Mouse (Mus musculus) midbrain, embryonic 16.5 days (tissue): ENCODE data around the gene Gm266. TPM values are rescaled to one million over a fixed set of nuclear protein-coding genes. Genes with fewer than 3 reads are reported as not detected.
A peak's percentile ranks its signal among the peaks of the same experiment; 100 is the strongest.
"Not testable (repeated sequence)": the region's sequence is repeated elsewhere in the genome, so short reads cannot be mapped to it uniquely, and the experiment has no call there.

Experiments used
- ATAC-seq: fragments of 200-750 bp; cut with Nextera tagmentation; 2 replicates; pipeline ENCODE4 v1.8.0; 2017; ENCODE audit warnings: moderate TSS enrichment
- H3K27ac ChIP-seq: fragments of 300-500 bp; sonication (generic); 2 replicates; pipeline ENCODE4 v1.5.1; 2014; ENCODE audit warnings: mild to moderate bottlenecking, low read length, mixed read lengths
- H3K27me3 ChIP-seq: fragments of 300-500 bp; sonication (generic); 2 replicates; pipeline ENCODE4 v1.6.1; 2014; ENCODE audit warnings: low read depth, low read length, mixed read lengths; ENCODE audit not compliant: control insufficient read depth, insufficient read depth
- H3K36me3 ChIP-seq: fragments of 300-500 bp; sonication (generic); 2 replicates; pipeline ENCODE4 v1.6.1; 2014; ENCODE audit warnings: mild to moderate bottlenecking, low read length, moderate library complexity, mixed read lengths; ENCODE audit not compliant: control insufficient read depth, insufficient read depth
- H3K4me1 ChIP-seq: fragments of 300-500 bp; sonication (generic); 2 replicates; pipeline ENCODE4 v1.6.1; 2014; ENCODE audit warnings: mild to moderate bottlenecking, low read length, mixed read lengths; ENCODE audit not compliant: control insufficient read depth, insufficient read depth
- H3K4me2 ChIP-seq: fragments of 300-500 bp; sonication (generic); 2 replicates; pipeline ENCODE4 v1.6.1; 2014; ENCODE audit warnings: mild to moderate bottlenecking, low read length, mixed read lengths
- H3K4me3 ChIP-seq: fragments of 300-500 bp; sonication (generic); 2 replicates; pipeline ENCODE4 v1.5.1; 2014; ENCODE audit warnings: low read depth, mild to moderate bottlenecking, low read length, moderate library complexity, mixed read lengths
- H3K9ac ChIP-seq: fragments of 300-500 bp; sonication (generic); 2 replicates; pipeline ENCODE4 v1.6.1; 2014; ENCODE audit warnings: low read depth, low read length, mixed read lengths
- H3K9me3 ChIP-seq: fragments of 300-500 bp; sonication (generic); replicated peaks from 2 replicates; pipeline ENCODE4 v1.6.1; 2014; ENCODE audit warnings: mild to moderate bottlenecking, low read length, mixed read lengths; ENCODE audit not compliant: control insufficient read depth, poor library complexity, severe bottlenecking
- whole genome bisulfite sequencing: fragments of 180-500 bp; shearing (Covaris S2); extraction: QIAGEN DNeasy Blood & Tissue Kit; methylation state at CpG from one replicate; pipeline ENCODE4 v1.1.7; 2014; 5-methylcytosine and 5-hydroxymethylcytosine counted together
- polyA plus RNA-seq: library from polyadenylated mRNA; unstranded; fragments of >200 nt; fragmentation: Nextera tagmentation; extraction: Ambion mirVana; gene quantifications from 2 replicates; pipeline ENCODE4 v1.2.1, GENCODE M21; 2015

Gene Gm266
- polyA plus RNA-seq, 1 experiment from 2014 or later = 3.1 TPM

DNA sequence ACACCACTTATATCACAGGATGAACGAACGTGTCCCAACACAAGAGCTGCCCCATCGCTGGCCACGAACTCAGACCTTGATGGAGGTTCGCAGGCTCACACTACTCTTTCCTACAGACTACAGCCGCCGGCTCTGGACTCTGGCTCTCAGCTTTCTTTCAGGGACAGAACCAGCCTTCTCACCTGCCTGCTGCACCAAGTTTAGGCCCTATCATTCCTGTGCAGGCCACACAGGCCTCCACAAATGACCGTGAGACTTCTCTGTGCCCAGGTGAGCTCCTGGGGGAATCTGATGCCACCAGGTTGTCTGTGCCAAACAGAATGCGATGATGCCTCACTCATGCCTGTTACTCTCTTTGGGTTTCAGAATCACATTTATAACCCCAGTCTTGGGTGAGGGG is 32.8 kb upstream of the Gm266 start:
- Histone ChIP-seq H3K36me3 (no peaks in the 10 kb centered on the region), H3K9ac (no peak overlapping the region), H3K4me3 (no peak overlapping the region), H3K27me3 (no peaks in the 10 kb centered on the region), H3K4me2 (no peak overlapping the region), H3K27ac (no peak overlapping the region), H3K9me3 (0 out of 2 replicates have a peak, but pooled peaks cover 3% of the 10 kb centered on the region), H3K4me1 (peaks cover 2% of the 10 kb centered on the region; the same call in 1 of the 2 replicates)
- 94% methylated on average over 9 of the region's 9 CpGs for WGBS
- no peak for ATAC-seq

DNA sequence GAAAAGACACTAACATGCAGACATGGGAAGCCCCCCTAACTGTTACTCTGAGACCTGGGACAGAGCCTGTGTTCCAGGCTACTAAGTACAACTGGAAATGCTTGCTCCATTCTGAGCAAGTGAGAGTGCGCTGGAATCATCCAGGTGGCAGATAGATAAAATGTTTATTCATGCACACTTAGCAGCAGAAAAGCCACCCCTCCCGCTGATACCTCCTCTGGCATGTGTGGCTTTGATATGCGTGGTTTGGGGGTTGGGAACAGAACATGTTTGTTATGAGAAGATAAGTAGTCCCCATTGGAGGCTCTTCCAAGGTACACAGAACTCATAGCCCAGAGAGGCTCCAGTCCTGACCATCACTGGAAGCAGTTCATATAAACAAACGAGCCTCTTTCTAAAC is 32.3 kb upstream of the Gm266 start:
- 79% methylated on average over 4 of the region's 4 CpGs for WGBS

DNA sequence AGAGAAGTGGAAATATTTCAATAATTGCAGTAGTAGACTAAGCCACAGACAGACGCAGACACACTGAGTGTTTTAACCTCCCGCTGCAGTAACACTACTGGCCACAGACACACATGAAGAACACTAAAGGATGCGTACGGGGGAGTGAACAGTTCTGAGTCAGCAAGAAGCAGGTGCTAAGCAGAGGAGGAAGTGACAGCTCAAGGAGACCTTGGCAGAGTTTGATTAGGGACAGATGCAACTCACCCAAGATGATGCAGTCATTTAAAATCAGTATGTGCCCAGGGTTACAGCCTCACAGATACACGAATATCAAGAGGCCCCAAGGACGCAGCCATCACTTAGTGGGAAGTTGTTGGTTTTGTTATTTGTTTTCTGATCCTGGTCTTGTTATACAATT is 31.2 kb upstream of the Gm266 start:
- Histone ChIP-seq H3K4me1 (peaks cover 2% of the 10 kb centered on the region; the same call in 1 of the 2 replicates), H3K27ac (no peak overlapping the region), H3K4me3 (no peak overlapping the region), H3K36me3 (no peaks in the 10 kb centered on the region), H3K4me2 (no peak overlapping the region), H3K27me3 (no peaks in the 10 kb centered on the region), H3K9me3 (no peaks in the 10 kb centered on the region), H3K9ac (no peak overlapping the region)
- 91% methylated on average over 6 of the region's 6 CpGs for WGBS
- ATAC-seq = no peak

More for the DNA sequence above, 32.3 kb upstream of the Gm266 start:
- Histone ChIP-seq H3K27ac (no peak overlapping the region), H3K4me2 (no peak overlapping the region), H3K4me1 (peaks cover 2% of the 10 kb centered on the region; the same call in 1 of the 2 replicates), H3K36me3 (no peaks in the 10 kb centered on the region), H3K27me3 (no peaks in the 10 kb centered on the region), H3K9ac (no peak overlapping the region), H3K4me3 (no peak overlapping the region), H3K9me3 (0 out of 2 replicates have a peak, but pooled peaks cover 3% of the 10 kb centered on the region)
- no peak for ATAC-seq

DNA sequence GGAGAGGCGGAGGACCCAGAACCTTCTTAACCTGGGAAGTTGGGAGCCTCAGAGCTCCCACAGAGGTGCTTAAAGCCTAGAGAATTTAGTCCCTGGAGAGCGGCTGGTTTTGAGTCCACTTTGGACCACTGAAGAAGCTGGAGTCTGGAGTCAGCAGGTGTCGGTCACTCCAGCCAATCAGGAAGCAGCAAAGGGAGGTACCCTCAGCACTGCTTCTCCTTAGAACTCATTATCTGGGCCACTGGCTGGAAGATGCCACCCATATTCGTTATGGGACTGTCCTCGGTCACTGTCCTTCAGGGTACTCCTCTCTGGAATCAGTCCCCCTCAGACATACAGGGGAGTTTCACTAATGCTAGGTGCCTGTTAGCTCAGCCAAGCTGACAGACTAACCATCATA is 30.3 kb upstream of the Gm266 start:
- ATAC-seq = no peak
- WGBS = 93% methylated on average over 5 of the region's 5 CpGs

DNA sequence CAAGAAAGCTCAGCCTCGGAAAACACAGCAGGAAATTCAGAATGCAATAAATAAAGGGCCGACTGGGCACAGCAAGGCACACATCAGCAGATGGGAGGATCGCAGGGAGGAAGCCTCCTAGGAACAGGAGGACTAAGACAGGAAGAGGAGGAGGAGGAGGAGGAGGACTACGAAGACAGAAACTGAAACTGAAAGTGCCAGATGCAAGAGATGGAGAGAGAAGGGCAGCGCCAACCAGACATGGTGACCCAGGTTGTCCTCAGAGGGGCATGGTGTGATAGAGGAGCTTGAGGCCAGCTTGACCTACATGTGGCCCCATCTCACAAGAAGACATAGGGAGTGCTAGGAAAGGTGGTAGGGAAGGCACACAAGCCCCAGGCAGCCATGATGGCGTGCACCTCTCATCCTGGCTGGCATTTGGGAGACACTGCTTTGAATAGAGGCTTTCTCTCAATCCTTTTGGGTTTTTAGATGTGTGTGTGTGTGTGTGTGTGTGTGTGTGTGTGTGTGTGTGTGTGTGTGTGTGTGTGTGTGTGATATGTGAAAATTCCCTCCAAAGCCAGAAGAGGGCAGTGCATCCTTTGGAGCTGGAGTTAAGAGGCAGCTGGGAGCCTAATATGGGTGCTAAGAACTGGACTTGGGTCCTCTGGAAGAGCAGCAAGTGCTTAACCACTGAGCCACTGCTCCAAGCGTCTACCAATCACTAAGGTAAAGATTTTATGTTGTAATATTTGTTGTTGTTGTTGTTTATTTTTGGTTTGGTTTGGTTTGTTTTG is 29.4 kb upstream of the Gm266 start:
- WGBS = 76% methylated on average over 7 of the region's 7 CpGs
- no peak overlapping the region for H3K9ac ChIP-seq
- no peak for ATAC-seq
- H3K4me3 ChIP-seq = no peak overlapping the region
- 0 out of 2 replicates have a peak overlapping the region, but pooled peaks have one; percentile 51 for H3K27ac ChIP-seq
- no peaks in the 10 kb centered on the region for H3K9me3 ChIP-seq
- H3K27me3 ChIP-seq = no peaks in the 10 kb centered on the region
- H3K36me3 ChIP-seq = no peaks in the 10 kb centered on the region
- H3K4me2 ChIP-seq = no peak overlapping the region
- peaks cover 2% of the 10 kb centered on the region; the same call in 1 of the 2 replicates for H3K4me1 ChIP-seq

More for the DNA sequence above, 30.3 kb upstream of the Gm266 start:
- Histone ChIP-seq H3K27ac (no peak overlapping the region), H3K9ac (no peak overlapping the region), H3K4me1 (peaks cover 2% of the 10 kb centered on the region; the same call in 1 of the 2 replicates), H3K4me3 (no peak overlapping the region), H3K4me2 (no peak overlapping the region), H3K9me3 (no peaks in the 10 kb centered on the region), H3K27me3 (no peaks in the 10 kb centered on the region), H3K36me3 (no peaks in the 10 kb centered on the region)

DNA sequence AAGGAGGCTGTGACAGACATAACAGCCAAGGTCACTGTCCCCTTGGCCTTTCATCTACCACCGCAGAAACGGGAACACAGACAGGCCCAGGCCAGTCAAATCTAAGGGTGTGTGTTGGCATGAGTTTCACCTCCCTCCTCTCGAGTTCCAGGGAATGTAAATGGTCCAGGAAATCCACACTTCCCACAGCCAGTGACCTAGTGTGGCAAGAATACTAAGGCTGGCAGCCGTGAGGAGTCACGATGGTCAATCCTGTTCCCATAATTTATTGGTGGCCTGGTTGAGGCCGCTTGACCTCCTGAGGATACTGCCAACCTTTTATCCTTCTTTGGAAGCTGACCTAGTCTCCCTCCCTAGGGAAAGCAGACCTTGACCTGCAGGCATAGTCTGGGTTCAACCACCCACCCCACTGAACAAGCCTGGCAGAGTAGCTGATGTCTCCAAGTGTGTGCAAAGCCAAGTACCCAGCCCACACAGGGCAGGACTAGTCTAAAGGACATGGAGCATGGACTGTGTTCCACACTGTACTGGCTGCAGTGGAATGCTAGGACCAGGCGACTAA is 28.7 kb upstream of the Gm266 start:
- Histone ChIP-seq H3K4me3 (no peak overlapping the region), H3K4me1 (peaks cover 2% of the 10 kb centered on the region; the same call in 1 of the 2 replicates), H3K9ac (no peak overlapping the region), H3K36me3 (no peaks in the 10 kb centered on the region), H3K27ac (peak overlapping the region; percentile 51), H3K9me3 (no peaks in the 10 kb centered on the region), H3K27me3 (no peaks in the 10 kb centered on the region), H3K4me2 (no peak overlapping the region)
- peak; percentile 62; the same call in 1 of the 2 replicates for ATAC-seq
- WGBS = 71% methylated on average over 7 of the region's 7 CpGs

DNA sequence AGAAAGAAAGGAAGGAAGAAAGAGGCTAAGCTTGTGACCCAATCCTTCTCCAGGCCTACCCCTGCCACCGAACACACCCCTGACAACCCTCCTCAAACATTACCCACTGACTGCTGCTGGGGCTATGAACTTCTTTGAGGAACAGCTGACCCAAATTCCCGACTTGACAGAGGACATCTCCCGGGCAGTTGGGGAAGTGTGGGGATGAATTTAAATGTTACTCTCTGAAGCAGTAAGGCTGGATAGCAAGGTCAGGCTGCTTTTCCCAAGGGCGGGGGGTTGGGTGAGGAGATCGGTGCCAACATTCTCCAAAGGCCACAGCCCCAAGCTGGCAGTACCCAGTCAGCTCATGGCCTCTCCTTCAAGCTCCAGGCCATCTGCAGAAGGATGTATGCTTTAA is 28.1 kb upstream of the Gm266 start:
- peak; percentile 72 for ATAC-seq
- no peaks in the 10 kb centered on the region for H3K36me3 ChIP-seq
- peaks cover 2% of the 10 kb centered on the region; the same call in 1 of the 2 replicates for H3K4me1 ChIP-seq
- WGBS = 59% methylated on average over 5 of the region's 5 CpGs
- H3K4me2 ChIP-seq = no peak overlapping the region
- H3K27me3 ChIP-seq = no peaks in the 10 kb centered on the region
- peak overlapping the region; percentile 51 for H3K27ac ChIP-seq
- H3K9ac ChIP-seq = no peak overlapping the region
- no peak overlapping the region for H3K4me3 ChIP-seq
- H3K9me3 ChIP-seq = no peaks in the 10 kb centered on the region

DNA sequence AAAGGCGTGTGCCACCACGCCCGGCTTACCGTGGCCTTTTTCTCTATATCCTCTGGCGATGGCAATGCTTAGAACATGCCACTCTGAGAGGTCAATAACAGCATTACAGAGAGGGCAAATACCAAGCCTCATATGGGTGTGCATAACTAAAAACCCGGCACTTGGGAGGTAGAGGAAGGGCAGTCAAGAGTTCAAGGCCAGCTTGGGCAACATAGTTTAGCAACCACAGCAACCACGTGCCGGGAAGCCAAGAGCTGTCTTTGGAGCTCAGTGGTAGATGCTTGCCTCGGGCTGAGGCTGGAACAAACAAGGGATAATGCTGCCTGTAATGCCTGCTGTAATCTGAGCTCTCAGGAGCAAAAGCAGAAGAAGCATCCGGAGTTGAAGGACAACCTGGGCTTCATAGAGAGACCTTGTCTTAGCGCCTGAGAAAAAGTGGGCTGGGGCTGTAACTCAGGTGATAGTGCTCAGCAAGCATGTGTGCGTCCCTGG is 27.0 kb upstream of the Gm266 start:
- Histone ChIP-seq H3K27ac (no peak overlapping the region), H3K36me3 (no peaks in the 10 kb centered on the region), H3K4me2 (no peak overlapping the region), H3K27me3 (no peaks in the 10 kb centered on the region), H3K4me1 (peaks cover 2% of the 10 kb centered on the region; the same call in 1 of the 2 replicates), H3K4me3 (no peak overlapping the region), H3K9me3 (no peaks in the 10 kb centered on the region), H3K9ac (no peak overlapping the region)
- WGBS = 90% methylated on average over 12 of the region's 12 CpGs
- ATAC-seq = no peak

DNA sequence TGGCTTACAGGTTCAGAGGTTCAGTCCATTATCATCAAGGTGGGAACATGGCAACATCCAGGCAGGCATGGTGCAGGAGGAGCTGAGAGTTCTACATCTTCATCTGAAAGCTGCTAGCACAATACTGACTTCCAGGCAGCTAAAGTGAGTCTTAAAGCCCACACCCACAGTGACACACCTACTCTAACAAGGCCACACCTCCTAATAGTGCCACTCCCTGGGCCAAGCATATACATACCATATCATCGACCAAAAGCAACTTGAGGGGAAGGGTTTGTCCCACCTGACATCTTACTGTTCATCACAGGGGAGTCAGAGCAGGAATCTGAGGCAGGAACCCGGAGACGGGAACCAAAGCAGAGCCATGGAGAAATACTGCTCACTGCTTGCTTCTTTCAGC is 22.8 kb upstream of the Gm266 start:
- H3K27ac ChIP-seq, H3K4me2 ChIP-seq, H3K4me1 ChIP-seq, H3K4me3 ChIP-seq, H3K27me3 ChIP-seq, ATAC-seq, H3K36me3 ChIP-seq, H3K9me3 ChIP-seq, H3K9ac ChIP-seq: not testable (repeated sequence)
- 83% methylated on average over 3 of the region's 3 CpGs for whole genome bisulfite sequencing
